Mouse (Mus musculus) ES-CJ7 (cell line): ENCODE measurements at regions not wholly inside any gene's neighbourhood (a gene's known extent, or its start where the extent isn't known, plus 50 kb on each side); places are given as distances from the start of the nearest gene placed in this dataset.

Source experiments
- DNase-seq: peaks from one replicate; pipeline ENCODE4 v3.0.0; 2011; ENCODE audit warnings: low read depth, low spot score

- no peak for DNase-seq
Observed at GRCm38 (mm10) chr6:51641965-51642364, 118.3 kb downstream of the Snx10 start.

DNA sequence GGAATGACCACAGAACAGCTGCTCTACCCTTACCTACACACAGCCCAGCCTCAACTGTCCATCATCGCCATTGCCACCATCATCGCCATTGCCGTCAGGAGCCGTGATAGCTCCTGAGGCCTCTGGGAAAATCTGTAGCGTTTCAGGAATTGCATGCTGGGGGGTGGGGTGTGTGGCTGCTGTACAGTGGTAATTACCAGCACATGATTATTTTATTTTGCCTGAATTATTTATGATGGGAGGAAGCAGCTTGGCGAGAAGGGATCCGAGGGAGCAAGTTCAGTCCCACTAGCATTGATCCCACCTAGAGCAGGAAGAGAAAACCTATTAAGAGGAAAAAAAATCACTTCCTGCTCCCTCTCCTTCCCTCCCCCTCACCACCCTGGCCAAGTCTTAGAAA is 125.1 kb downstream of the Snx10 start:
- no peak for DNase-seq

- peak; percentile 33 for DNase-seq
Observed at GRCm38 (mm10) chr6:51653753-51654152, 130.1 kb downstream of the Snx10 start.

GRCm38 (mm10) chr6:51654991-51655390 is 131.3 kb downstream of the Snx10 start:
- peak; percentile 75 for DNase-seq

DNA sequence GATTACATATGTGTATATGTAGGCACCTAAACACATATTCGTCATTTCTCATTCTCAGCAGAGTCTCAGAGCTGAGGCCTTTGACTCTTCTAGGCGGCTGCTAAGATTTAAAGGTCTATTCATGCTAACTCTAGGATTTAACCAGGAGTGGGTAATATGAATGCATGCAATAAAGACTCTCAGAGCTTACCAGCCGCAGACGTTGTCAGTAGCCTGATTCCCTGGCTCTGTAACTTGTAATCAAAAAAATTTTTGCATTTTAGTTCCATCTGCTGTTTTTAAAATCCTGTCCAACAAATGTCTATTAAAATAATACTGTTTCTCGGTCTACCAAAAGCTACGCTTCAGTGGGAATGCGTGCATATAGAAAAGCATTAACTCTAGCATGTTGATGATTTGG is 132.4 kb downstream of the Snx10 start:
- DNase-seq: no peak

- DNase-seq: no peak
Observed at GRCm38 (mm10) chr6:51656883-51657640, 133.4 kb downstream of the Snx10 start.

DNA sequence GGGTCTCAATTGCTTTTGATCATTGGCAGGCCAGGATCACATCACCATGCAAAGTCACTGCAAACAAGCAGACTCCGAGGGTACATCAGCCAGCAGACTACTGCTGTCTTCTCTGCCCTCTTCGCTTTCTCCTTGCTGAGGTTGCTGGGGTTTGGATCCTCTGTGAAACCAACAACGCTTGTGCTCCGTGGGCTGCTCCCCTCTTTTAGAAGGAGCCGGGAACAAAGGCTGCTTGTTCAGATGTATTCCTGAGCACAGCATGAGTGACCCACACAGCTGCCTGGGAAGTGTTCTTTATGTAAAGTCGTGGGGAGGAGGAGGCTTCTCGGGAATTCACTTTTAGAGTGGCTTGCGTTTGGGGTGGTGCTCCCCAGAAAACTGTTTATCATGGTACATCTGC is 134.7 kb downstream of the Snx10 start:
- no peak for DNase-seq

GRCm38 (mm10) chr6:51663178-51663577 is 139.5 kb downstream of the Snx10 start:
- no peak for DNase-seq

DNA sequence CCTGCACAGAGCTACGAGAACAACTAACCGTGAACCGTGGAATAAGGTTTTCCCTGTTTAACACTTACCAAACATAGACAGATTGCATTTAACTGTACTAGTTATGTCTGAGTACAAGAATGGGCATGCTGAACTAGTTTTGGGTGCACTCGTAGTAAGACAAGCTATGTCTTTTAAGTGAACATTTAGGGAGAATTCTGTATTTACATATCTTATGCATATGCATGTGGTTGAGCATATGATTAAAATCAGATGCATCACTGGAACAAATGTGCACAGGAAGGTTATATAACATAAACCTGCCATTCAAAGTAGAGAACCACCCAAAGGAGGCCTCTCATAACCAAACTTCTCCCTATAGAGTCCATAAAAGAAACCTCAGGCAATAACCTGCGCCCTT is 140.3 kb downstream of the Snx10 start:
- DNase-seq: no peak

- DNase-seq: no peak
Observed at GRCm38 (mm10) chr6:51667022-51667421, 143.3 kb downstream of the Snx10 start.

DNA sequence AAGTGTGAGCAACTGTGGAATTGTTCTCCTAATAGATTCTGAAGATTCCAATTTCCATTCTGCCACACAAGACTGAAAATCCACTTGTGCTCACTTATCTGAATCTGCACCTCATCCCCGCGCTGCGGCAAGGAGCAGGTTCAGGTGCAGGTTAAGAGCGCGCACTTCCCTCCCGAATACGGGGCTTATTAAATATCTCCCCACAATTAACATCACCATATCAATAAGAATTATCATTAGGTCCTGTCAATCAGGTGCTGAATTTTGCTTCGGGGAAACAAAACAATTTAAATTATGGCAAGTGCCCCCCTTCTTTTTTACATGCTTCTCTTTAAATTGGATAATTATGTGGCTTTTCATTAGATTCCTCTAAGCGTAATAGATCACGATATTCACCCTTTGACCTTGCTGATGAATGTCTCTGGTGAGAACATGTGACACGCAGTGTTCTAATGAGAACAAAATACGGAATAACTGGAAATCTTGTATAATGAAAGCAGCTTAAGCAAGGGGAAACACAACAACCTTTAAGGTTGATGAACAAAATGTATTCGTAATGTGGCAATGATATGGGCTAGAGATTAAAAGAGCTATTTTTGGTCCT is 151.7 kb downstream of the Snx10 start:
- DNase-seq: no peak

- peak; percentile 66 for DNase-seq
Observed at GRCm38 (mm10) chr6:51677162-51677996, 153.7 kb downstream of the Snx10 start.

DNA sequence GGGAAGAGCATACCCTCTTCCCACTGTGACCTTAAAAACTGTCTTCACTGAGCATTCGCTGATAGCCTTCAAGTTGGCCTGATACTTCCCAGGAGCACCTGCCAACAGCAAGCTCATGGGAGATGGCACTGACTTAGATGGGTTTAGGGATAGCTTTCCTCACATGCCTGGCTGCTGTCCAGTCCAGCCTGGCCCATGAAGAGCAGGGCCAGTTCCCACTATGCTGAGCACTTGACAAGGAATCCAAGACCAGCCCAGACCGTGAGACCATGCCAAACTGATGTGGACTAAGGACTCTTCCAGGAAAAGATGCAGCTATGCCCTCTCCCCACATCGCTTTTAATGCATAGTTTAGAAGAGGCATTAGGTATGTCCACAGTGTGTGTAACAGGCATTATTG is 155.0 kb downstream of the Snx10 start:
- no peak for DNase-seq

DNA sequence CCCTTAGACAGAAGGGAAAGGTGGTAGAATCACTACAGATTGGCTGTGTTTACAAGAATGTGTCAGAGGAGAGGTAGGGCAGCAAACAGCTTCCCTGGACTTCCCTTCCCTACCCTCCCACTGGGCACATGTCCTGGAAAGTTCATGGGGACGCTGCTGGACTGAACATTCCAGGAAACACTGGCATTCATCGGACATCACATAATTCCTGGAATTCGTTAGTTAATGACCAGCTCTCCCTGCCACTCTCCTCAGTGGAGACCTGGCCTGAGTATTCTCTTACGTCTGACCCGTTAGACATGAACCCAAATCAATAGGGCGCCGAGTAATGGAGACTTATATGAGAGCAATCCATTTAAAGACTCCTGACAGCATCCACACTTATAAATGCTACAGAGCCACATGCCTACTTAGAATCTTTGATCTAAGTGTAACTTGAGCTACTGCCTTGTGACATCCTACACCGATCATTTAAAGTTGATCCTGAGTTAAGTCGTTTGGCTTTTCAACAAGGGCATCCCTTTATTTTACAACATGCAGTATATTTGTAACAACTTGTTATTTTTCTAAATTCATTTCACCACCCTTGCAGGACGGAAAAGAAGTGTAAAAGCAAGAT is 156.6 kb downstream of the Snx10 start:
- DNase-seq: no peak

DNA sequence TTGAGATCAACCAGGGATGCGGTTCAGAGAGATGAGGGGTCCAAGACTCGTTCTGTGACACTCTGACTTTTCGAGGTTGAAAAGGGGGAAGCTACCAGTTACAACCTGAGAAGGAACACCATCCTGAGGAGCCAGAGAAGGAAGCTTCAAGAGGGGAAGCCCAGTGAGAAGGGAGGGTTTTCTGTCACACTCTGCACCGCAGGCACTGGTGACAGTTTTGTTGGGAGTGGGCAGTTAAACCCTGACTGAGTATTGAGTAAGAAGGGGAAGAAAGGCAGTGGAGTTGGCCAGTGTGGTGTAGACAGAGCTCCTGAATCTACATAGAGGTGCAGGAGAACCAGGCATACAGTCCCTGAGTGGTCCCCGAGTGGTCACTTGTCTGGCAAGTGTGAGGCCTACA is 159.4 kb downstream of the Snx10 start:
- no peak for DNase-seq

DNA sequence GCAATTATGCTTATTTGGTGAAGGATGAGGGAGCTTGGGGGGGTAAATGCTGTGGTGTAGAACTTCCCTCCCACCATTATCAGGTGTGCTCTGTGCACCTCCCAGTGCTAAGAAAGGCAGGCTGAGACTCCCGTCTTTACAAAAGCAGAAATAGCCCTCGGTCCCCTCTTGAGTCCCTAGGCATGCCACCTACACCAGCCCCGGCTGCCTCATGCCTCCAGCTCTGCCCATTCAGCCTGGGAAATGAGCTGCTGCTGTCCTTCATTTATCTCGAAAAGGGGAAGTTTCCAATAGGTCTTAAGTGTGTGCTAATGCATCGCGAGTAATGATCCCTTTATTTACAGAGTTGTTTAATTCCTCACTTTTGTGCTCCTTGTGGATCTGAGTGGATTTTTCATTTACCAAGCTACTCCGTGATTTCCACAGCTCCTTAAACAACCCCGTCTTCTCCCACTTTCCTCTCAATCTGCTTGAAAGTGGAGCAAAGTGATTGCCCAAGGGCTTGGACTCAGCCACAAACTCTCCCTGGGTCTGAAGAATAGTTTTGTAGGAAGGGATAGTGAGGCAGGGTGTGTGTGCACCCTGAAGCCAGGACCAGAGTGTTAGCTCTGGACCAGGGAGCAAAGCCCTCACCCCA is 162.1 kb downstream of the Snx10 start:
- DNase-seq: no peak

- DNase-seq: no peak
Observed at GRCm38 (mm10) chr6:51690795-51691563, 167.3 kb downstream of the Snx10 start.

GRCm38 (mm10) chr6:51693984-51694383 is 170.3 kb downstream of the Snx10 start:
- DNase-seq: no peak

GRCm38 (mm10) chr6:51696396-51696795 is 172.7 kb downstream of the Snx10 start:
- no peak for DNase-seq

DNA sequence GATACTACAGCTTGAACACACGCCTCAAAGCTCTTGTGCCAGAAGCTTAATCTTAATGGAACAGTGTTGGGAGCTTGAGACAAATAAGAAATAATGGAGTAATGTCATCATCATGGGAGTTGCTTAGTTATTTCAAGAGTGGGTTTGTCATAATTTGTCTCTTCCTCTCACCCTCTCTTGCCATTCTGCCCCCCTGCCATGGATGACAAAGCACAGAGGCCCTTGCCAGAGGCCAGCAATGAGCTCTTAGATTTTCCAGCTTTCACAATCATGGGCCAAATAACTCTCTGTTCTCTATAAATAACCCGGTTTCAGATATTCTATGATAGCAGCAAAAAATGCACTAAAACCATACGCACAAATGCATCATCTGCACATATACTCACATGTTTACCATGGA is 174.1 kb downstream of the Snx10 start:
- DNase-seq: no peak

GRCm38 (mm10) chr6:51698244-51698643 is 174.5 kb downstream of the Snx10 start:
- no peak for DNase-seq
